Mouse (Mus musculus) right cerebral cortex, postnatal 36 days (tissue): ENCODE results near the gene Mthfd2l.

Experiments used
- DNase-seq, 2 experiments: peaks; one replicate each; pipeline ENCODE4 v3.0.0; 2022; ENCODE audit warnings: low spot score in 2 of 2, mixed read lengths in 1 of 2

Gene Mthfd2l

DNA sequence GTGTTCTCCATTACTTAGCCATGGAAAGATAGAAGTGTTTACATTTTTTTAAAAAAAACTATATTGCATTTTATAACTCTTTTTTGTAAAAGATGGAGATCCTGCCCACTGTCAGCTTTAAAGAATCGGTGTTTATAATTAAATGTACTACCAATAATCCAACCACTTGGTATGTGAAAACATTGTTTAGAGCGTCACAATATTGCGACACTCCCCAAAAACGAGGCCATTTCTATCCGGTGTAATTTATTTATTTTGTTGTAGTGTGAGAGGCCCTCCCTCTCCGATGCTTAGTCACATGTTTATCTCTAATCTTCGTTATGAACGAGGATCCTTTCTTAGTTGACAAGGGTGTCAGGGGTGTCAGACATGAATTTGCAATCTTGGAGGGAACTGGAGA is 117.5 kb downstream of the Mthfd2l start:
- no peak for DNase-seq
